Mouse (Mus musculus) embryonic facial prominence, embryonic 12.5 days (tissue): ENCODE measurements around the gene Rnaseh2c. TPM values are rescaled to one million over a fixed set of nuclear protein-coding genes. Genes with fewer than 3 reads are reported as not detected.

Experiments used
- ATAC-seq: fragments of 200-750 bp; cut with Nextera tagmentation; 2 replicates; pipeline ENCODE4 v1.8.0; 2017; ENCODE audit not compliant: insufficient number of reproducible peaks, insufficient read depth, low FRiP score, low TSS enrichment
- H3K27ac ChIP-seq: fragments of 300-500 bp; sonication (generic); 2 replicates; pipeline ENCODE4 v1.5.1; 2016; ENCODE audit warnings: mild to moderate bottlenecking
- H3K27me3 ChIP-seq: fragments of 300-500 bp; sonication (generic); 2 replicates; pipeline ENCODE4 v1.6.1; 2016; ENCODE audit warnings: mild to moderate bottlenecking, moderate library complexity
- H3K36me3 ChIP-seq: fragments of 300-500 bp; sonication (generic); 2 replicates; pipeline ENCODE4 v1.6.1; 2016; ENCODE audit warnings: mild to moderate bottlenecking
- H3K4me1 ChIP-seq: fragments of 300-500 bp; sonication (generic); 2 replicates; pipeline ENCODE4 v1.6.1; 2016
- H3K4me2 ChIP-seq: fragments of 300-500 bp; sonication (generic); replicated peaks from 2 replicates; pipeline ENCODE4 v1.6.1; 2016; ENCODE audit warnings: mild to moderate bottlenecking, moderate library complexity
- H3K4me3 ChIP-seq: fragments of 300-500 bp; sonication (generic); 2 replicates; pipeline ENCODE4 v1.5.1; 2016; ENCODE audit warnings: mild to moderate bottlenecking
- H3K9ac ChIP-seq: fragments of 300-500 bp; sonication (generic); 2 replicates; pipeline ENCODE4 v1.6.1; 2016; ENCODE audit warnings: mild to moderate bottlenecking, moderate library complexity
- H3K9me3 ChIP-seq: fragments of 300-500 bp; sonication (generic); 2 replicates; pipeline ENCODE4 v1.6.1; 2016; ENCODE audit warnings: mild to moderate bottlenecking, moderate library complexity
- WGBS: fragments of 180-500 bp; shearing (Covaris S2); methylation state at CpG from one replicate; pipeline ENCODE4 v1.1.7; 2016; 5-methylcytosine and 5-hydroxymethylcytosine counted together
- polyA plus RNA-seq: library from polyadenylated mRNA; unstranded; fragments of >200 nt; fragmentation: Nextera tagmentation; extraction: Ambion mirVana; gene quantifications from 2 replicates; pipeline ENCODE4 v1.2.1, GENCODE M21; 2016

Gene Rnaseh2c
- 148 and 158 TPM in 2 replicates for polyA plus RNA-seq

DNA sequence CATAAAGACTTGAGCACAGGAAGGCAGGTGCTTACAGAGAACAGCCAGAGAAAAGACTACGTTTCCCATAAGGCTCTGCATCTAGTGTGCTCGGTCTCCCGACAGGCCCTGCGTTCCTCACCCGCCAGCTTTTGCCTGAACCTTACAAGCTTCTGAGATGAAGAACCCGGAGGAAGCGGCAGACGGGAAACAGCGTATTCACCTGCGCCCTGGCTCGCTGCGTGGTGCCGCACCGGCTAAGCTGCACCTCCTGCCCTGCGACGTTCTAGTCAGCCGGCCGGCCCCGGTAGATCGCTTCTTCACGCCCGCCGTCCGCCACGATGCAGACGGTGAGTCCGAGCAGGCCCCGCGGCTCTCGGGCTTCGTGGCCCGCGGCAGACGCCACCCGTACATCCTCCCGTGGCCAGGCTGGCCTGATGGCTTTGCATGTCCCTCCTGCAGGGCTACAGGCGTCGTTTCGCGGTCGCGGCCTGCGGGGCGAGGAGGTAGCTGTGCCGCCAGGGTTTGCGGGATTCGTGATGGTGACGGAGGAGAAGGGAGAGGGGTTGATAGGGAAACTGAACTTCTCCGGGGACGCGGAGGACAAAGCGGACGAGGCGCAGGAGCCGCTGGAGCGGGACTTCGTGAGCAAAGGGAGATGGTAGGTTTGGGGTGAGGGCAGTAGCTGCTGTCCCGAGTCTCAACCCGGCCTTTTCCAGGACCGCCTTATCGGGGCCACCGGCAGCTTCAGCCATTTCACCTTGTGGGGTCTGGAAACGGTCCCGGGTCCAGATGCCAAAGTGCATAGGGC lies at the start of gene Rnaseh2c:
Gene Rnaseh2c, plus strand, starts transcription at position 122 of the 790 bp plus-strand sequence.
- ATAC-seq, result peak; percentile 87
- peak within 1 kb of the TSS; percentile 91 for H3K27ac ChIP-seq
- peak within 1 kb of the TSS; percentile 97 for H3K9ac ChIP-seq
- H3K36me3 ChIP-seq, result peaks cover 41% of the 10 kb centered on the region
- peaks cover 16% of the 10 kb centered on the region for H3K4me1 ChIP-seq
- H3K4me3 ChIP-seq, result peak within 1 kb of the TSS; percentile 91
- no peaks in the 10 kb centered on the region for H3K9me3 ChIP-seq
- under 1% methylated on average over 64 of the region's 64 CpGs for WGBS
- no peaks in the 10 kb centered on the region for H3K27me3 ChIP-seq
- H3K4me2 ChIP-seq, result peak within 1 kb of the TSS; percentile 94

GRCm38 (mm10) chr19:5553802-5554201 lies 47.9 kb upstream of the Rnaseh2c start:
- 37% methylated on average over 8 of the region's 8 CpGs for WGBS
- H3K9ac ChIP-seq, result no peak overlapping the region

GRCm38 (mm10) chr19:5554212-5554611 lies 47.5 kb upstream of the Rnaseh2c start:
- 69% methylated on average over 14 of the region's 14 CpGs for WGBS
- H3K4me3 ChIP-seq, result no peak overlapping the region
- H3K27me3 ChIP-seq, result peaks cover 45% of the 10 kb centered on the region

More at GRCm38 (mm10) chr19:5553802-5554201, 47.9 kb upstream of the Rnaseh2c start:
- Histone ChIP-seq H3K4me2 (no peak overlapping the region), H3K27ac (no peak overlapping the region), H3K4me1 (no peaks in the 10 kb centered on the region; the same call in 1 of the 2 replicates), H3K9me3 (no peaks in the 10 kb centered on the region), H3K27me3 (peaks cover 41% of the 10 kb centered on the region), H3K36me3 (no peaks in the 10 kb centered on the region), H3K4me3 (no peak overlapping the region)
- no peak for ATAC-seq

GRCm38 (mm10) chr19:5558169-5558568 lies 43.5 kb upstream of the Rnaseh2c start:
- Histone ChIP-seq H3K9me3 (no peaks in the 10 kb centered on the region), H3K36me3 (no peaks in the 10 kb centered on the region), H3K4me3 (no peak overlapping the region), H3K4me2 (no peak overlapping the region), H3K4me1 (peaks cover 13% of the 10 kb centered on the region), H3K9ac (no peak overlapping the region), H3K27ac (no peak overlapping the region), H3K27me3 (peaks cover 84% of the 10 kb centered on the region)
- no peak for ATAC-seq
- 41% methylated on average over 7 of the region's 7 CpGs for WGBS

More at GRCm38 (mm10) chr19:5554212-5554611, 47.5 kb upstream of the Rnaseh2c start:
- Histone ChIP-seq H3K36me3 (no peaks in the 10 kb centered on the region), H3K9ac (no peak overlapping the region), H3K9me3 (no peaks in the 10 kb centered on the region), H3K4me2 (no peak overlapping the region), H3K27ac (no peak overlapping the region), H3K4me1 (no peaks in the 10 kb centered on the region; the same call in 1 of the 2 replicates)
- no peak for ATAC-seq

DNA sequence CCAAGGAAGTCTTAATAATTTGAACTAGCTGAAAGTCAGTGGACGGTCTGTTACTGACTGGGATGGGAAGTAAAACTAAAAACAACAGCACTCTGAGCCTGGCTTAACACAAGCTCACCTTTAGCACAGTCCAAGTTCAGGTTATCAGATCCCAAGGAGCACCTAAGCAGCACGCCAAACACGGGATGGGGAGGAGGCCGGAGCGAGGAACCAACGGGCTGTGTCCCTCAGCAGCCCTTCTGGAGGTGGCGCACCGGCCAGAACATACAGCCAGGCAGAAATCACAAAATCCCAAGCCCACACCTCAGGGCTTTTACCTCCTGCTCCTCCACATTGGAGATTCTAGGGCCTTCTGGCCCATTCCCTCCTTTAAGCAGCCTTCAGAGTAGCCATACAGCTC lies 42.9 kb upstream of the Rnaseh2c start:
- H3K4me1 ChIP-seq, result peaks cover 13% of the 10 kb centered on the region
- 0 out of 2 replicates have a peak overlapping the region, but pooled peaks have one; percentile 36 for H3K4me3 ChIP-seq
- peaks cover 84% of the 10 kb centered on the region for H3K27me3 ChIP-seq
- WGBS, result 54% methylated on average over 8 of the region's 8 CpGs
- H3K9me3 ChIP-seq, result no peaks in the 10 kb centered on the region
- no peak overlapping the region for H3K9ac ChIP-seq
- no peak for ATAC-seq
- no peaks in the 10 kb centered on the region for H3K36me3 ChIP-seq
- H3K27ac ChIP-seq, result no peak overlapping the region
- H3K4me2 ChIP-seq, result peak overlapping the region; percentile 13; the same call in 1 of the 2 replicates

DNA sequence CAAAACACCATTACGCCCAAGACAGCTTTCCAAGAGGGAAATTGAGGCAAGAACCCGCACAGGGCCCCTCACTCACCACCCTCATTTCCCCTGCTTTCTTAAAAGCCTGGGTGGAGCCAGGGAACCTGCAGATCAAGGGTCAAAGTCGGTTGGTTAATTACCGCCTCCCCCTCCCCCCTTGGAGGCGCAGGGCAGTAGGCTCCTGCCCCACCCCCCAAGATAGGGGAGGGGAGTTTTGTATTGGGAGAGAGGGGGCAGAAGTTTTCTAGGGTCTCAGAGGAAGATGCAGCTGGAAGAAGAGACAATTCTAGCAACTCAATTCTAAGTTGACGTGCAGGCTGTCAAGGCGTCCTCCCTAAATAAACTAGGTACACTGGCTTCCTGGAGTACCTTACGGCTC lies 42.4 kb upstream of the Rnaseh2c start:
- H3K4me2 ChIP-seq, result peak overlapping the region; percentile 60; the same call in 1 of the 2 replicates
- no peak for ATAC-seq
- 15% methylated on average over 8 of the region's 8 CpGs for WGBS
- H3K4me3 ChIP-seq, result peak overlapping the region; percentile 36
- H3K27me3 ChIP-seq, result peaks cover 88% of the 10 kb centered on the region
- H3K36me3 ChIP-seq, result no peaks in the 10 kb centered on the region
- no peaks in the 10 kb centered on the region for H3K9me3 ChIP-seq
- H3K27ac ChIP-seq, result no peak overlapping the region
- peaks cover 13% of the 10 kb centered on the region for H3K4me1 ChIP-seq
- H3K9ac ChIP-seq, result no peak overlapping the region

DNA sequence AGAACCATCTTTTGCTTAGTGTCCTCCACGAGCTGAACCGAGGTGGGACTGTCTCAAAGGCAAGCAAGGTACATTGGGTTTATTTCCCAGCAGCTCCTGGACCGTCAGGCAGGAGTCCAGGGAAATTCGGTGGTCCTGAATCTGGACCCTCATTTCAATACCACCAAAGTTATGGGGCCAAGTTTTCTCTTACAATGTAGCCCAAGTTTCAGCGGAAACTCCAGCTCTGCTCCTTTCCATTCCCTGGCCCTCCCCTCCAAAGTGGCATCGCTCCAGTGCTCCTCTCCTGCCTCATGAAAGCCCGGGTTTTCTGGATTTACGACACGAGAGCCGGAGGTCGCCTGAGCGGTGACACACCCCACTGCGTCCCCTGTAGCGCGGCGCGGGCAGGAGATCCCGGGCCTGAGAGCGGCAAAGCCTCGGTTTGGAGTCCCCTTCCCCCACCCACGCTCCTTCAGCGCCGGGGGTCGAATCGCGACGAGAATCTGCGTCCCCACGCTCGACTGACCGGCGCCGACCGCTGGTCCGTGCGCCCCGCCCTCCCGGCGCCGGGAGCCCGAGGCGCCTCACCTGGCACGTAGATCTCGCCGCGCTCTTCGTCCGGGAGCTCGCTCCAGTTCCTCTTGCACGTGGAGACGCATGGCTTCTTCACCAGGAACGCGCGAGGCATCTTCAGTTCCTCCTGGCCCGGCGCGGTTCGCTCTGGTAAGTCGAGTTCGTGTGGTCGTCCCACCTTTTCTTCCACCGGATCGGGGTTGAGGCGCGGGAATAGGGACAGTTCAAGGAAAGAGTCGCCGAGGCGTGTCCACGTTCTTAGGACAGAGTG lies 41.8 kb upstream of the Rnaseh2c start:
- Histone ChIP-seq H3K4me1 (peaks cover 13% of the 10 kb centered on the region), H3K27me3 (peaks cover 93% of the 10 kb centered on the region), H3K9ac (0 out of 2 replicates have a peak overlapping the region, but pooled peaks have one; percentile 0), H3K4me2 (peak overlapping the region; percentile 60), H3K4me3 (peak overlapping the region; percentile 36), H3K9me3 (no peaks in the 10 kb centered on the region), H3K27ac (no peak overlapping the region), H3K36me3 (no peaks in the 10 kb centered on the region)
- under 1% methylated on average over 69 of the region's 69 CpGs for WGBS
- ATAC-seq, result no peak

GRCm38 (mm10) chr19:5560457-5561041 lies 41.1 kb upstream of the Rnaseh2c start, which contains the start of gene Ovol1:
Gene Ovol1, minus strand, starts transcription at chr19:5560646.
- no peak for ATAC-seq
- peak within 1 kb of the TSS; percentile 36 for H3K4me3 ChIP-seq

DNA sequence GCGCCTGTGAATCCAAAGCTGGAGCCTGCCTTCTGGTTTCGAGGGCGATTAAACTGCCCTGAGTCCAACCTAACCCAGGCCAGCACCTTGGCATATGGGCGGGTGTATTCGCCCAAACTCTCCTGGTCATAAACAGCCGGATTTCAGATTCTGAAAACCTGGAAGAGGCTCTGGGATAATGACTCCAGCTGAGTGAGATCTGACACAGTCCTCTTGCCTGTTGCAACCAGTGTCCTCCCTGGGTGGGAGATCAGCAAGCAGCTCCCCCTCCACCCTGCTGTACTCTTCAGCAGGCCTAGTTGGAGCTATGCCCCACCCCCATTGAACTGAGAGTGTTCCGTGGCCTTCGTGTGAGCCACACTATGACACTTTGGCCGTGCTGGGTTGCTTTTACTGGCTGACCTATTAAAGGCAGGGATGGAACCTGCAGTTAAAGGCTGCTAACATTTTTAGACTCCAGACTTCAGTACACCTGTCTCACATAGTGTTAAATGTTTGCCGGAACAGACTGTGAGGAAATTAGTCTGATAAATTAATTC lies 40.4 kb upstream of the Rnaseh2c start:
- Histone ChIP-seq H3K36me3 (no peaks in the 10 kb centered on the region), H3K9me3 (no peaks in the 10 kb centered on the region), H3K4me3 (peak overlapping the region; percentile 36; the same call in 1 of the 2 replicates), H3K4me1 (peaks cover 13% of the 10 kb centered on the region), H3K27ac (no peak overlapping the region), H3K4me2 (peak overlapping the region; percentile 60), H3K27me3 (peaks cover 90% of the 10 kb centered on the region), H3K9ac (0 out of 2 replicates have a peak overlapping the region, but pooled peaks have one; percentile 0)
- 16% methylated on average over 10 of the region's 10 CpGs for WGBS
- ATAC-seq, result no peak

More at GRCm38 (mm10) chr19:5560457-5561041, 41.1 kb upstream of the Rnaseh2c start, which contains the start of gene Ovol1:
- Histone ChIP-seq H3K4me2 (peak within 1 kb of the TSS; percentile 60), H3K36me3 (no peaks in the 10 kb centered on the region), H3K4me1 (peaks cover 13% of the 10 kb centered on the region), H3K9me3 (no peaks in the 10 kb centered on the region), H3K9ac (0 out of 2 replicates have a peak within 1 kb of the TSS, but pooled peaks have one; percentile 0), H3K27me3 (peaks cover 90% of the 10 kb centered on the region), H3K27ac (no peak within 1 kb of the TSS)
- under 1% methylated on average over 57 of the region's 57 CpGs for WGBS

DNA sequence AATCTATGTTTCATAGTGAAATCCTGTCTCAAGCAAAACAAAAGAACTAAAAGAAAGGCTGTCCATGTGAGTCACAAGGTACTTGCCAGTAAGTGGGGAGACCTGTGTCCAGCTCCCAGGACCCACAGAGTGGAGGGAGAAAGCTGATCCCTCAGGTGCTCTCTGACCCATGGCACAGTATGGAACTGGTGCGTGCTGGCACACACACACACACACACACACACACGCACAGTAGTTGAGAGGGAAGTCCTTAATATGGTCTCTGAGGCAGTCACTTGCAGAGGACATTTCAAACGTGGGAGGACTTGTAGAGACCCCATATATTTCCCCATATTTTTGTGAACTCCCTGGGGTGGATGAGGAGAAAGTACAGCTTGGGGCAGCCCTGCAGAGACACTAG lies 39.8 kb upstream of the Rnaseh2c start:
- Histone ChIP-seq H3K4me3 (no peak overlapping the region), H3K27ac (no peak overlapping the region), H3K36me3 (no peaks in the 10 kb centered on the region), H3K27me3 (peaks cover 90% of the 10 kb centered on the region), H3K9ac (no peak overlapping the region), H3K9me3 (no peaks in the 10 kb centered on the region), H3K4me1 (peaks cover 15% of the 10 kb centered on the region), H3K4me2 (no peak overlapping the region)
- WGBS, result 62% methylated on average over 3 of the region's 3 CpGs
- no peak for ATAC-seq

DNA sequence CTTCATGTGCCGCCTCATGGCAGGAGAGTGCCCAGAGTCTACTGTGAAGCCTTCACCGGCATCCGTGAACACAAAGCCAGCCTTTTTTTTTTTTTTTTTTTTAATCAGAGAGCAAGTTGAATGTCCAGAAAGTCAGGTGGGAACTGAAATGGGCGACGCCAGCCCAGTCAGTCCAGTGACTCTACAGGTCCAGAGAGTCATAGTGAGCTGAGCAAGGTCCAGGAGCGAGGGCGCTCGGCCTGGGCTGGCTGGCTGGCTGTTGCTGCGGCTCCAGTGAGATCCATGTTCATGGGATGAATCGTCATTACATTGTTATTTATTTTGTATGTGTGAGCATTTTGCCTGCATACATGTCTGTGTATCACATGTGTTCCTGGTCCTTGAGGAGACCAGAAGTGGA lies 38.9 kb upstream of the Rnaseh2c start:
- H3K9me3 ChIP-seq, result no peaks in the 10 kb centered on the region
- H3K27ac ChIP-seq, result no peak overlapping the region
- H3K4me2 ChIP-seq, result no peak overlapping the region
- peaks cover 20% of the 10 kb centered on the region for H3K4me1 ChIP-seq
- no peak overlapping the region for H3K9ac ChIP-seq
- peaks cover 82% of the 10 kb centered on the region for H3K27me3 ChIP-seq
- no peak overlapping the region for H3K4me3 ChIP-seq
- ATAC-seq, result no peak
- 88% methylated on average over 10 of the region's 10 CpGs for WGBS
- no peaks in the 10 kb centered on the region for H3K36me3 ChIP-seq
